Mouse (Mus musculus) bone marrow macrophage, adult 2 months (primary cell): ENCODE measurements around the gene Mpp6.

Source experiments
- CTCF ChIP-seq: IDR thresholded peaks from 2 replicates; pipeline ENCODE4 v1.5.1; 2012; ENCODE audit warnings: low read depth, mild to moderate bottlenecking, low read length, moderate library complexity
- POLR2A ChIP-seq: IDR thresholded peaks from 2 replicates; pipeline ENCODE4 v1.6.1; 2012; ENCODE audit warnings: mild to moderate bottlenecking, low read depth, low read length, borderline replicate concordance

DNA sequence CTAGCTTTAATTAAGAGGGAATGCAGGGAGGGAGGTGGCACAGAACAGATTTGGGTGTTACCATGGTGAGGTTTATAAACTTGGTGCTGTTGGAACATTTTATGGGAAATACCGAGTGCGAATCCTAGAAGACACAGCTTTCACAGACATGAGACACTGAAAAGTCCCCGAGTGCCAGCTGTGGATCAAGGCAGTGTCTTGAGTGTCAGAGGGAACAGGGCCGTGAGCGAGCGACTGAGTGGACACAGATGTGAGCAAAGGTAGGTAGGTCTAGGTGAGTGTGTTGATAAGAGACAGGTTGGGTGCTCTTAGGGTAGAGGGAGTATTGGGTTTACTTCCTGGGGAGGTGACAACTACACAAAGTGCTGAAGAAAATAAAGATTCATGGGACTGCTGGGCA lies 17.5 kb downstream of the Mpp6 start:
- TF ChIP-seq POLR2A (no peak), CTCF (no peak)
